Mouse (Mus musculus): ENCODE results near the gene Psmd11. TPM values are rescaled to one million over a fixed set of nuclear protein-coding genes. Genes with fewer than 3 reads are reported as not detected.

Psmd11 gene
- polyA plus RNA-seq, 1 experiment from 2014 or later = 309 TPM

Other genes starting within 250 kb of the Psmd11 start
- 8.8 and 9.4 TPM in 2 replicates for gene Rnf135, start 244.8 kb upstream of the Psmd11 start, polyA plus RNA-seq (2016; fragmentation: Nextera tagmentation; extraction: Ambion mirVana)
- gene Rhot1, start 219.6 kb upstream of the Psmd11 start, polyA plus RNA-seq (2016; fragmentation: Nextera tagmentation; extraction: Ambion mirVana) = 57.0 and 63.2 TPM in 2 replicates
- gene Rhbdl3, start 127.7 kb upstream of the Psmd11 start, polyA plus RNA-seq (2016; fragmentation: Nextera tagmentation; extraction: Ambion mirVana) = 0.39 and 1.2 TPM in 2 replicates
- gene 5730455P16Rik, start 50.6 kb upstream of the Psmd11 start, polyA plus RNA-seq (2016; fragmentation: Nextera tagmentation; extraction: Ambion mirVana) = 15.0 and 17.2 TPM in 2 replicates
- 191 and 222 TPM in 2 replicates for gene Zfp207, start 45.3 kb upstream of the Psmd11 start, polyA plus RNA-seq (2016; fragmentation: Nextera tagmentation; extraction: Ambion mirVana)
- 0.34 and 0.72 TPM in 2 replicates for gene Cdk5r1, start 48.4 kb downstream of the Psmd11 start, polyA plus RNA-seq (2016; fragmentation: Nextera tagmentation; extraction: Ambion mirVana)